Mouse (Mus musculus) kidney, postnatal 36 days (tissue): ENCODE data around the gene Rab3b.

Experiments
- DNase-seq, 2 experiments: peaks; one replicate each; pipeline ENCODE4 v3.0.0; 2021 to 2022; ENCODE audit warnings: mixed read lengths in 2 of 2

Gene Rab3b

DNA sequence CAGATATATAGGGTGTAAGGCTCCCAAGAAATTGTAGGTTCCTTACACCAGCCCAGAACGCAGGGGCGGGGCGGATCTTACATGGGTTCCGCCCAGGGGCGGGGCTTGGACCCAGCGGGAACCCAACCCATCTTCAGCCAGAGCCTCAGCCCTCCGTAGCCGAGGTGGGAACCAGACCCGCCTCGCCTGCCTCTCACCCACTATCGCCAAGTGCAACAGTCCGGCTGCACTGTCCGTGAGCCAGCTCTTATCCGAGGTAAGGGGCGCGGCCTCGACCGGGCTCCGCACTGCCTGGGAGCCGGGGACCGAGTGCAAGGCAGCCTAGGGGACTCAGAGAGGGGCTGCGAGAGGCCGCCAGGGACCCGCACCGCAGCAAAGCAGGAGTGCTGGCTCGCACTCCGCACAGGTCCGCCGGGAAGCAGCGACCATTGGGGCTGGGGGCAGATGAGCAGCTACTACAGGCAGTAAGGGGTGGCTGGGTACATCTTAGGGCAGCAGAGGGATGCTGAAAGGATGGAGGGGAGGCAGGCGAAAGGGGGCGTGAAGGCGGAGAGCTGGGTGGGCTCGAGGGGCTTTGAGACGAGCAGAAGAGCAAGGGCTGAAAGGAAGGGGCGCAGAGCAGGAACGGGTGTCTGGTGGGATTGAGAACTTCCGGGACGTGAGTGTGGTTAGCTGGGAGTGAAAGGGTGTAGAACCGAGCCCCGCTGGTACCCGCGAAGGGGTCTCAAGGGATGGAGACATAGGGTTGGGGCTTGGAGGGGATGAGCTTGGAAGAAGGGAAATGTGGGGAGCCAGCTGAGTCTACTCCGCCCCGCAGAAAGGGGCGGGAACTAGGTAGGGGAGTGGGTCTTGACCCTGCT, at the start of gene Rab3b:
Gene Rab3b (plus strand): TSS at position 101 of the 860 bp plus-strand sequence.
- peak; percentile 43 to 75 for DNase-seq

GRCm38 (mm10) chr4:108830698-108831097, 48.2 kb upstream of the Rab3b start:
- DNase-seq, result no peak

DNA sequence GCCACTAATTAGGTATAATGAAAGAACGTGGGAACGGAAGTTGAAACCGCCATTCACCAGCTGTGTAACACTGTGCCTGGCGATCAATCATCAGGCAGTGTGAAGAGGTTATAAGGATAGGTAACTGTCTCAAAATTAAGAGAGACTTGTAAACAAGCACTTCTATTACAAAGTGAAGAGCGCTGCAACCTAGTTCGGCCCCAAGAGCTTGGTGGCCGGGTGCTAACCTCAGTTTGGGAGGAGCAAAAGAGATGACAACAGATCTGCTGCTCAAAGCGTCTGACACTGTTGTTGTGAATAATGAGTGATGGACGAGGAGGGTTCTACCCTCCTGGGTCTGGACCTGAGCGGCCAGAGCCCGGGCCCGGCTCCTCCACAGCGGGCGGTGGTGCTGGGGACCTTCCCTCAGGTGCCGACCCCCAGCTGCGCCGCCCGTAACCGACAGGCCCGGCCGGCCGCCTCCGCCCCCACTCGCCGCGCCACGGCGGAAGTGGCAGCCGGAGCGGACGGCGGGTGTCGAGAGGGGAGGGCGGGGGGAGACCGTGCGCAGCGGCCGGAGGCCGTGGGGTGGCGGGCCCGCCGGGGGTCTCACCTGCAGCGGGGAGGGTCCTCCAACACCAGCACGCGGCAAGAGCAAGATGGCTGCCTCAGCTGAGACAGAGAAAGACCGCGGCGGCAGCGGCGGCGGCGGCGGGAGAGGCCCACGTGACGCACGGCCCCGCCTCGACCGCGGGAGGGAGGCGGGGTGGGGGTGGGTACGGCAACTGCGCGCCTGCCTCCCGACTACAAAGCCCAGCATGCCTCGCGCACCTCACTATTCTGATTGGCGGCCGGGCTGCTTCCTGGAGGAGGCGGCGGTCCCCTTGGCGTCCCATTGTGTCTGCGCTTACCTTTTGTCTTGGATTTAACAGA, 45.7 kb upstream of the Rab3b start, which contains the start of gene Btf3l4:
Gene Btf3l4 (minus strand): TSS at position 699 of the 912 bp plus-strand sequence.
- DNase-seq, result peak; percentile 94

DNA sequence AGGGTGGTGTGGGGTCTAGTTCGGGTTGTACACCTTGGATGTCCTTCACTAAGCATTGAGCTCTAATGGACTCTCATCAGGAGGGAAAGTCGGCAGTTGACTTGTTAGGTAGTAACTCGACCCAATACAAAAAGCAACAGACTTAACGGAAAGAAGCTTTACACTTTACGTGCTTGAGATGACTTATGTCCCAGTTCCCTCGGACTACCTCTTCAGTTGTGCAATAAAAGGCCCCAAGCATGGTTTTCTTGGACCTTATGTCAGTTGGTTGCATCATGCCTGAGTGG, 45.1 kb upstream of the Rab3b start:
- no peak for DNase-seq

GRCm38 (mm10) chr4:108834115-108834970, 44.5 kb upstream of the Rab3b start, which contains the start of gene Txndc12:
Gene Txndc12, plus strand, starts transcription at chr4:108834601.
- peak; percentile 94 for DNase-seq

DNA sequence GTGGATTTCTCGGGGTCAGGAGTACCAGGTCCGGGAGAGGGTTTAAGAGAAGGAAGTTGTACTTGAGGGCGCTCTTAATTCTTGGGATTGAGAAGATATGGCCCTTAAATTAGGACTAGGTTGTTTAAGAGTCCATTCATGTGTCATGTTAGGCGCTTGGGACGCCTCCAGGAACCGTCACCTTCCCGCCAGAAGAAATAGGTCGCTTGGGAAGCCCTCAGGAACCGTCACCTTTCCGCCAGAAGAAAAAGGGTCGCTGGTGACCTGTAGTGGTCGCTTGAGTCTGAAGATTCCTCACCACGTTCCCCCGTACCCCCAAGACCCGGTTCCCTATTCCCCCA, 43.9 kb upstream of the Rab3b start:
- peak in 1 of 2 experiments; percentile 30 for DNase-seq

DNA sequence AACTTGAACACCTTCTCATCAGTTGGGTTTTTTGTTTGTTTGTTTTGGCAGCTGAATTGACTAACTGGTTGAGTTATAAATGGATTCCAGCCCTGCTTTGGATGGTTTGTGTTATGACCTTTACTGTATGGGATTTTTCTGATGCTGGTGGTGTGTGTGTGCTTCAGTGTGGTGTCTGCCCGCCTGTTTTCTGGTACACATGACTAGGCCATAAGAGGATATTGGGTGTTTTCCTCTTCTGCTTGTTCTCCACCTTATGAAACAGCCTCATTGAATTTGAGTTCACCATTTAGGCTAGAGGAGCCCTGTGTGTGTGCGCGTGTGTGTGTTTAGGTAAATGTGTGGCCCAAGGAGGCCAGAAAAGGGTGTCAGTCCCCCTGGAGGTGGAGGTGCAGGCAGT, 43.4 kb upstream of the Rab3b start:
- no peak for DNase-seq

- no peak for DNase-seq
Measured at GRCm38 (mm10) chr4:108838031-108838430, 40.8 kb upstream of the Rab3b start.

- no peak for DNase-seq
Measured at GRCm38 (mm10) chr4:108841920-108842578, 36.8 kb upstream of the Rab3b start.

DNA sequence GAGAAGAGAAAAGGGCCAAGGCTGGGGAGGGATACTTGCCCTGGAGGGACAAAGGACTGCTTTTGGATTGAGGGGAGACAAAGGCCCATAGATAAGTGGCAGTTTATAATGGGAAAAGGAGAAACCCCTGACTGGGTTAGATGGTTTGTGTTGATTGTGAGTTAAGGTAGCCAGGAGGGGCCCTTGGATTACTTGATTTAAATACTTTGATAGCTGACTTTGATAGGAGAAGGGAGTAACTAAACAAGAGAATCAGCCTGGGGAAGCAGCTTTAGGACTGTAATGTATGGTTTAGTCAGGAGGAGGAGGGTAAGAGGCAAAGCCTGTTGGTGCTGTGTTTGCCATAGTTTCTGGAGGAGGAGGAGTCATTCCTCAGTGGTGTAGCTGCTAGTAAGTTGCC, 35.5 kb upstream of the Rab3b start:
- no peak for DNase-seq

DNA sequence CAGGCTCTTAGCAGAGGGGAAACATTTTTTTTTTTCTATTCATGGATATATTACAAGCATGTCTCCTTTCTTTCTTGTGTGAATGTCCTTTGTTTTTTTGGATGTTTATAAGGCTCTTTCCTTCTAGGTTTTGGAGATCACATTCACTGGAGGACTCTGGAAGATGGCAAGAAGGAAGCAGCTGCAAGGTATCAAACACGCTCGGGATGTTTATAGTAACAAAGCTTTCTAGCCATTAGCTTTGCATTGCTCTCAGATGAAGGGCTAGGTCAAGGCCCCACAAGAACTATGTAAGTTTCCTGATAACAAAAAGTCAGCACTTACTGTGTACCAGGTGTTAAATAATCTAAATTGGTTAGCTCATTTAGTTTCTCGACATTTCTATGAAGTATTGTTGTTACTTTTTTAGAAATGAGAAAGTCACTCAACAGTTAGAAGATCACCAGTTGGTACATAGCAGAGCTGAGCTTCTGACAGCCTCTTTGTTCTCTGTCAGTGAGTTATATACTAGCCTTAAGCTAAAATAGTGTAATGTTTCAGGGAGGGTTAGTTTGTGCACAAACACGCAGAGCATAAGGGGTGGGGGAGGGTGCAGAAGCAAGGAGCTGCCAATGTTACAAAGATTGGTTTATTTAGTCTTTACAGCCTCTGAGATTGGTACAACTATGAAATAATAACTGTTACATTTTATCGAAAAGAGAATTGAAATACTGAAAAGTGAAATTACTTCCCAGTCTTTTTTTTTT, 32.9 kb upstream of the Rab3b start:
- DNase-seq, result no peak

DNA sequence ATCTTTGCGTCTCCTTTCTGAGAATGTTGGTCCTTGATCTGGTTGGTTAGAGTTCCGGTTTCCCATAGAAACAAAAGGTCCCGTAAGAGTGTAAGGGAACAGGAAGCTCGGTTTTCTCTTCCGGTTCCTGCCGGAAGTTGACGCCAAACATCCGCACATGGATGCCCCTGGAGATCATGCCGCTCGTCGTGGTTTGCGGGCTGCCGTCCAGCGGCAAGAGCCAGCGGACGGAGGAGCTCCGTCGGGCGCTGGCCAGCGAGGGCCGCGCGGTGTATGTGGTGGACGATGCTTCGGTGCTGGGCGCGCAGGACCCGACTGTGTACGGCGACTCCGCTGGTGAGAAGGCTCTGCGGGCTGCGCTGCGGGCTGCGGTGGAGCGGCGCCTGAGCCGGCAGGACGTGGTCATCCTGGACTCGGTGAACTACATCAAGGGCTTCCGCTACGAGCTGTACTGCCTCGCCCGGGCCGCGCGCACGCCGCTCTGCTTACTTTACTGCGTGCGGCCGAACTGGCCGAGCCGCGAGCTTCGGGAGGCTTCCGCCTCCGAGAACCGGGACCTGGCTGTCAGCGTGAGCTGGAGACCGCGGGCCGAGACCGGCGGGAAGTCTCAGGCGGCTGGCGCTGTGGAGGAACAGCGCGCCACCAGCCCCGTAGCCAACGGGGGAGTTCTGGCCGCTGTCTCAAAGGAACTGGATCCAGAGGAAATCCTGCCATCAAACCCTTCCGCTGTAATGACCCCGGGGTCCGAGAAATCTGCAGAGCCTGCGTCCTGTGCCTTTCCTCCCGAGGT, 31.0 kb upstream of the Rab3b start, which contains the start of gene Kti12:
Gene Kti12 (plus strand): TSS at position 71 of the 790 bp plus-strand sequence.
- DNase-seq, result peak; percentile 89 to 90

DNA sequence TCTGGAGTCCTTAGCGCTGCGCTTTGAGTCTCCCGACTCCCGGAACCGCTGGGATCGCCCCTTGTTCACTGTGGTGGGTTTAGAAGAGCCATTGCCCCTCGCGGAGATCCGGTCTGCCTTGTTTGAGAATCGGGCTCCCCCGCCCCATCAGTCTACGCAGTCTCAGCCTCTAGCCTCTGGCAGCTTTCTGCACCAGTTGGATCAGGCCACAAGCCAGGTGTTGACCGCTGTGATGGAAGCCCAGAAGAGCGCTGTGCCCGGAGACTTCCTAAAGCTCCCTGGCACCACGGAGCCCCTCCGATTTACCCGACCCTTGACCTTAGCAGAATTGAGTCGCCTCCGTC, 30.4 kb upstream of the Rab3b start, which contains the start of gene A730015C16Rik:
Gene A730015C16Rik (minus strand): TSS at position 115 of the 344 bp plus-strand sequence.
- peak in 1 of 2 experiments; percentile 19 for DNase-seq

- no peak for DNase-seq
Measured at GRCm38 (mm10) chr4:108866806-108867205, 12.1 kb upstream of the Rab3b start.

- peak; percentile 86 to 90 for DNase-seq
Measured at GRCm38 (mm10) chr4:108869730-108870374, 9.0 kb upstream of the Rab3b start.

GRCm38 (mm10) chr4:108873746-108874145, 5.1 kb upstream of the Rab3b start:
- DNase-seq, result no peak

DNA sequence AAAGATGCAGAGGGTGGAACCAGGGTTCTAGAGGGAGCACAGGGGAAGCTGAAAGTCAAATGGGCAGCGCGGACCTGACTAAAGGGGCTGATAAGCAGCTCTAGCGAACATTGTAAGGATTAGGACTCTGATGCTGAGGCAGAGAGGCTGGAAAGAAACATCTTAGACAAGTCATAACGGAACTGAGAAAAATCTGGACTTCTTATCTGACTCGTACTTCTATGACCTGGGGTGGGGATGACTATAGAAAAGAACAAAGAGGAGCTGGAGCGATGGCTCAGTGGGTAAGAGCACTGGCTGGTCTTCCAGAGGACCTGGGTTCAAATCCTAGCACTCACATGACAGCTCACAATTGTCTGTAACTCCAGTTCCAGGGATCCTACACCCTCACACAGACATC, 962 bp upstream of the Rab3b start:
- DNase-seq, result no peak

GRCm38 (mm10) chr4:108883815-108884214, 5.0 kb downstream of the Rab3b start:
- no peak for DNase-seq

DNA sequence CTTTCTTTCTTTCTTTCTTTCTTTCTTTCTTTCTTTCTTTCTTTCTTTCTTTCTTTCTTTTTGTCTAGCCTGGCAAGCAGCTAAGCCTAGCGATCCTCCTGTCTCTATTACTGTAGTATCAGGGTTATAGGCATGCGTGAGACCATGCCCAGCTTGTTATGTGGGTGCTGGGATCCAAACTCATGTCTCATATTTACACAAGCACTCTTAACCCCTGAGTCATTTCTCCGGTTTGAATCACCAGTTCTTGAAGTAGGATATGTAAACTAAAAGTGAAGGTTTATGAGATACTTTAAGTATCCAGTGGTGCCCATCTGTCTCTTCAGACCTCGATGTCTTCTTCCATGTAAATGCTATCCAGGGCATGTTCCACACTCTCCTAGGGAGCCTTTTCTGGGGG, 8.6 kb downstream of the Rab3b start:
- DNase-seq, result no peak

- DNase-seq, result no peak
Measured at GRCm38 (mm10) chr4:108890876-108891275, 12.0 kb downstream of the Rab3b start.
